Mouse (Mus musculus): ENCODE measurements around the gene Pigyl. TPM values are rescaled to one million over a fixed set of nuclear protein-coding genes. Genes with fewer than 3 reads are reported as not detected.

Gene Pigyl
- total and polyA plus RNA-seq, 2 experiments from 2014 or later, result 7.4 to 61.7 TPM

DNA sequence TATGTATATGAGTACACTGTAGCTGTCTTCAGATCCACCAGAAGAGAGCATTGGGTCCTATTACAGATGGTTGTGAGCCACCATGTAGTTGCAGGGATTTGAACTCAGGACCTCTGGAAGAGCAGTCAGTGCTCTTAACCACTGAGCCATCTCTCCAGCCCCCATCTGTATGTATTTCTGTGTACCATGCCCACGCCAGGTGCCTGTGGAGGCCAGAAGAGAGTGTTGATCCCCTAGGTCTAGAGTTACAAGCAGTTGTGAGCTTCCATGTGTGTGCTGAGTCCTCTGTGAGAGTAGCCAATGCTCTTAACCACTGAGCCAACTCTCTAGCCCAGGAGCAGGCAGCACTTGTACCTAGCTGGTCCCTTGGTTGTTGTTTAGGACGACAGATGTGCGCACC lies 32.5 kb upstream of the Pigyl start:
- no peaks in the 10 kb centered on the region for H3K9me3 ChIP-seq (replicated peaks; ENCODE audit: control insufficient read depth, low read length)
- H3K36me3 ChIP-seq (replicated peaks; ENCODE audit: control insufficient read depth, insufficient read depth, low read length), result no peaks in the 10 kb centered on the region
- no peak overlapping the region for H3K27ac ChIP-seq (ENCODE audit: low read depth)
- no peak for TF ChIP-seq EP300 (IDR thresholded peaks at IDR 0.05; ENCODE audit: low read depth)
- no peak for TF ChIP-seq CTCF (IDR thresholded peaks at IDR 0.05; ENCODE audit: low read depth)
- no peak for ATAC-seq (ENCODE audit: insufficient read depth, low read depth)
- H3K9ac ChIP-seq (replicated peaks; ENCODE audit: low read depth, low read length), result no peak overlapping the region
- no peak for DNase-seq (ENCODE audit: low spot score)
- H3K27me3 ChIP-seq (ENCODE audit: control insufficient read depth, insufficient read depth, low read length), result no peaks in the 10 kb centered on the region
- no peaks in the 10 kb centered on the region for H3K4me1 ChIP-seq (ENCODE audit: control insufficient read depth, insufficient read depth)
- 73% methylated on average over 3 of the region's 3 CpGs for WGBS
- no peak overlapping the region for H3K4me2 ChIP-seq (ENCODE audit: low read depth, low read length)
- H3K4me3 ChIP-seq (ENCODE audit: low read depth, low read length), result no peak overlapping the region

- H3K27ac ChIP-seq (ENCODE audit: low read depth), result no peak overlapping the region
- H3K4me2 ChIP-seq (ENCODE audit: low read depth, low read length), result no peak overlapping the region
- no peak overlapping the region for H3K9ac ChIP-seq (replicated peaks; ENCODE audit: low read depth, low read length)
- ATAC-seq (ENCODE audit: insufficient read depth, low read depth), result no peak
- WGBS, result 79% methylated on average over 15 of the region's 15 CpGs
- H3K27me3 ChIP-seq (ENCODE audit: control insufficient read depth, insufficient read depth, low read length), result no peaks in the 10 kb centered on the region
- H3K4me3 ChIP-seq (ENCODE audit: low read depth, low read length), result no peak overlapping the region
- H3K4me1 ChIP-seq (ENCODE audit: control insufficient read depth, insufficient read depth), result no peaks in the 10 kb centered on the region
- no peak for DNase-seq (ENCODE audit: low spot score)
- no peak for TF ChIP-seq CTCF (IDR thresholded peaks at IDR 0.05; ENCODE audit: low read depth)
- TF ChIP-seq EP300 (IDR thresholded peaks at IDR 0.05; ENCODE audit: low read depth), result no peak
- H3K36me3 ChIP-seq (replicated peaks; ENCODE audit: control insufficient read depth, insufficient read depth, low read length), result no peaks in the 10 kb centered on the region
- H3K9me3 ChIP-seq (replicated peaks; ENCODE audit: control insufficient read depth, low read length), result no peaks in the 10 kb centered on the region
These were observed 31.2 kb upstream of the Pigyl start for GRCm38 (mm10) chr9:22125246-22126027.

DNA sequence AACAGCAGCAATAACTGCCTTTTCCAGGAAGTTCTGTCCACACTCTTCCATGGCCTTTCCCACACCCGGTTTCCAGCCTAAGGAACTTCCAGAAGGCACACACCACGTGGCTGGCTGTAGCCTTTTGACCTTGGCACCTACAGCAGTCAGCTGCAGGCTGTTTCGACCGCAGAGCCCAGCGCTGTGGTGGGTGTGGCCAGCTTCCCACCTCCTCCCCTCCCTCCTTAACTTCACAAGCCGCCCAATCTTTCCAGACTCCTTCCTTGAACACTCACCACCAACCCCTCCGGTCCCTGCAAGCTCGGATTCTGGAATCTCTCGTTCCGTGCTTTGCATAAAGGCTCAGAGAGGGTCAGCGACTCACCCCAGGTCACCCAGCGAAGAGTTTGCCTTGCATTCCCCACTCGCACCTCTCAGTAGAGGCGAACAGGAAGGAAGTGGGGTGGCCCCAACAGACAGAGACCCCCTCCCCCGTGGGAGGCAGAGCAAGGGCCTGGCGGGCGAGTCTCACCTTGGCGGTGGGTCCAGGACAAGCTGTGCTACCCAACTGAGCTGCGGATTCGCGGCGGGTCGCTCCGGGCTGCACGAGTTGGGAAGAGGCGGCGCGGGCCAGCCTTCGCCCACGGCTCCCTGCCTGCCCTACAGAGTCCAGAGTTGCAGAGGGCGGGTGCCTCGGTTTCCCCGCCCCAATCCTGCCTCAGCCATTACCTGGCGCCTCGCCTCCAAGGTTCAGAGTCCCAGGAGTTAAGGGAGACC lies 25.2 kb upstream of the Pigyl start:
- Histone ChIP-seq H3K4me2 (ENCODE audit: low read depth, low read length) (peak overlapping the region; percentile 52), H3K9ac (replicated peaks; ENCODE audit: low read depth, low read length) (peak overlapping the region; percentile 12; the same call in 1 of the 2 replicates), H3K4me3 (ENCODE audit: low read depth, low read length) (peak overlapping the region; percentile 22; the same call in 1 of the 2 replicates), H3K27ac (ENCODE audit: low read depth) (no peak overlapping the region), H3K4me1 (ENCODE audit: control insufficient read depth, insufficient read depth) (peaks cover 7% of the 10 kb centered on the region; the same call in 1 of the 2 replicates), H3K27me3 (ENCODE audit: control insufficient read depth, insufficient read depth, low read length) (peaks cover 4% of the 10 kb centered on the region; the same call in 1 of the 2 replicates), H3K9me3 (replicated peaks; ENCODE audit: control insufficient read depth, low read length) (no peaks in the 10 kb centered on the region), H3K36me3 (replicated peaks; ENCODE audit: control insufficient read depth, insufficient read depth, low read length) (no peaks in the 10 kb centered on the region)
- TF ChIP-seq CTCF (IDR thresholded peaks at IDR 0.05; ENCODE audit: low read depth) (no peak), EP300 (IDR thresholded peaks at IDR 0.05; ENCODE audit: low read depth) (no peak)
- ATAC-seq (ENCODE audit: insufficient read depth, low read depth) (peak; percentile 50; the same call in 1 of the 2 replicates), DNase-seq (ENCODE audit: low spot score) (peak; percentile 31)
- 1% methylated on average over 34 of the region's 35 CpGs for WGBS

DNA sequence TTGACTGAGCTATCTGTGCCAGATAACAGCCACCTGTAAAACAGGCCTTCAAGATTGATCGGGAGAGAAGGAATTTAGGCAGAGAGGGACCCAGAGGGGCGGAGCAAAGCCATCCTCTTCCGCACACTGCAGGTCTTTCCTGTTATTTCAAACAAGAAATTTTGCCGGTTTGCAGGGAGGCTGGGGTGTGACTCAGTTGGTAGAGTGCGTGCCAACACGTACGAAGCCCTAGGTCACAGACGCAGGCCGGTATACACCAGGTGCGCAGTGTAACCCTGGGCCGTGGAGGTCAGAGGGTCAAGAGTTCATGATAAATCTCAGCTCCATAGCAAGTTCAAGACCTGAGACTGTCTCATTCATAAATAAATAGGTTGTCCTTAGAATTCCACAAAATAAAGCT lies 24.4 kb upstream of the Pigyl start:
- peaks cover 4% of the 10 kb centered on the region; the same call in 1 of the 2 replicates for H3K27me3 ChIP-seq (ENCODE audit: control insufficient read depth, insufficient read depth, low read length)
- H3K9ac ChIP-seq (replicated peaks; ENCODE audit: low read depth, low read length), result no peak overlapping the region
- H3K36me3 ChIP-seq (replicated peaks; ENCODE audit: control insufficient read depth, insufficient read depth, low read length), result no peaks in the 10 kb centered on the region
- ATAC-seq (ENCODE audit: insufficient read depth, low read depth) (no peak), DNase-seq (ENCODE audit: low spot score) (no peak)
- H3K27ac ChIP-seq (ENCODE audit: low read depth), result no peak overlapping the region
- WGBS, result 54% methylated on average over 11 of the region's 11 CpGs
- H3K9me3 ChIP-seq (replicated peaks; ENCODE audit: control insufficient read depth, low read length), result no peaks in the 10 kb centered on the region
- no peak overlapping the region for H3K4me3 ChIP-seq (ENCODE audit: low read depth, low read length)
- peak overlapping the region; percentile 52; the same call in 1 of the 2 replicates for H3K4me2 ChIP-seq (ENCODE audit: low read depth, low read length)
- no peak for TF ChIP-seq CTCF (IDR thresholded peaks at IDR 0.05; ENCODE audit: low read depth)
- TF ChIP-seq EP300 (IDR thresholded peaks at IDR 0.05; ENCODE audit: low read depth), result no peak
- peaks cover 7% of the 10 kb centered on the region; the same call in 1 of the 2 replicates for H3K4me1 ChIP-seq (ENCODE audit: control insufficient read depth, insufficient read depth)

DNA sequence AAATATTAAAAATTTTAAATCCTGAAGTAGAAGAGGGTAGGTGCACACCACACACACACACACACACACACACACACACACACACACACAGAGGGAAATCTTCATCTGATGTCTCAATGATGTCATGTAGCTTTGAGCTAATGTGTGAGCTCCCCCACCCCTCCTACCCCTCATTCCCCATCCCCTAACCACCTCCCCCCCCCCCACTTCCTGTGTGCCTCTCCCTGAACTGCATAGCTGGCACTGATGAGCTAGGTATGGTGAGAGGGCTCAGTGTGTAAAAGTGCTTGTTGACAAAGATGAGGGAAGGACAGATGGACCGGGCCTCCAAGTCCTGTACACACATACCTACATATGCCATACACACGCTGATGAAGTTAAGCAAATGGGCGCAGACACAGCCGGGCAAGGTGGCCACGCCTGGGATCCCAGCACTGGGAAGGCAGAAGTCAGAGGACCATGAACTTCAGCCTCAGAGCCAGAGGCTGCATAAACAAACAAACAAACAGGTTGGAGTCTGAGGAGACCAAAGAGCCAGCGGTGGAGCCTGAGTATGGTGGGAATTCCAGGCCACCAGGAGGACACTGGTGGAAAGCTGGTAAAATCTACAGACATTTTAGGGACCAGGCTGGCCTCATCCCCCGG lies 22.3 kb upstream of the Pigyl start:
- WGBS, result 76% methylated on average over 7 of the region's 7 CpGs
- H3K27ac ChIP-seq (ENCODE audit: low read depth), result no peak overlapping the region

More for the DNA sequence above, 22.3 kb upstream of the Pigyl start:
- Histone ChIP-seq H3K4me3 (ENCODE audit: low read depth, low read length) (no peak overlapping the region), H3K36me3 (replicated peaks; ENCODE audit: control insufficient read depth, insufficient read depth, low read length) (no peaks in the 10 kb centered on the region), H3K4me2 (ENCODE audit: low read depth, low read length) (no peak overlapping the region), H3K4me1 (ENCODE audit: control insufficient read depth, insufficient read depth) (peaks cover 7% of the 10 kb centered on the region; the same call in 1 of the 2 replicates), H3K27me3 (ENCODE audit: control insufficient read depth, insufficient read depth, low read length) (peaks cover 4% of the 10 kb centered on the region; the same call in 1 of the 2 replicates), H3K9ac (replicated peaks; ENCODE audit: low read depth, low read length) (no peak overlapping the region), H3K9me3 (replicated peaks; ENCODE audit: control insufficient read depth, low read length) (no peaks in the 10 kb centered on the region)
- no peak for ATAC-seq (ENCODE audit: insufficient read depth, low read depth)
- TF ChIP-seq EP300 (IDR thresholded peaks at IDR 0.05; ENCODE audit: low read depth), result no peak
- TF ChIP-seq CTCF (IDR thresholded peaks at IDR 0.05; ENCODE audit: low read depth), result no peak
- DNase-seq (ENCODE audit: low spot score), result no peak

Measured in heart, postnatal 0 days (tissue).